Mouse (Mus musculus) liver, postnatal 0 days (tissue): ENCODE measurements around the gene Lrrc8a.

Source experiments
- CTCF ChIP-seq: sonication (generic); IDR thresholded peaks from 2 replicates; pipeline ENCODE4 v1.5.1; 2016; ENCODE audit warnings: antibody characterized with exemption, low read depth
- EP300 ChIP-seq: IDR thresholded peaks from 2 replicates; pipeline ENCODE4 v1.6.1; 2016; ENCODE audit warnings: antibody characterized with exemption, low read depth, mild to moderate bottlenecking

DNA sequence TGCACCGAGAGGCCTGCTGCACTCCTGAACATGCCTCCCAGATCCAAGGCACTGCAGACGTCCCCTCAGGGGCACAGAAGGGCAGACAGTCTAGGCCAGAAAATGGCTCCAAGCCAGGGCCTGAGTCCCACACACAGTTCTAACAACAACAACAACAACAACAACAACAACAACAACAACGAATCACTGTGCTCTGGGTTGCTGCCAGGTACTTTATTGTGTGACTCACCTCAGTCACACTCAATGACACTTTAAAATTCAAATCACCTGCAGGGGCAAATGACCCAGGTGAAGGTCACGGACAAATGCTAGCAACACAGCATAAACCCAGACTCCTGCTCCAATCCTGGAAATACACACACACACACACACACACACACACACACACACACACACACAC is 39.5 kb upstream of the Lrrc8a start:
- TF ChIP-seq CTCF (no peak), EP300 (no peak)
